Mouse (Mus musculus): ENCODE data around the gene Lhx1. TPM values are rescaled to one million over a fixed set of nuclear protein-coding genes. Genes with fewer than 3 reads are reported as not detected.

Lhx1 gene
- polyA plus RNA-seq, 1 experiment from 2014 or later, result not detected

GRCm38 (mm10) chr11:84496901-84497300 lies 28.4 kb downstream of the Lhx1 start:
- Histone ChIP-seq H3K4me3 (ENCODE audit: low read depth, low read length) (no peak overlapping the region), H3K27ac (replicated peaks) (no peak overlapping the region), H3K27me3 (ENCODE audit: control insufficient read depth, insufficient read depth, low read length) (no peaks in the 10 kb centered on the region), H3K4me1 (replicated peaks; ENCODE audit: control insufficient read depth, insufficient read depth) (no peaks in the 10 kb centered on the region), H3K9me3 (ENCODE audit: control insufficient read depth, low read length) (no peaks in the 10 kb centered on the region), H3K36me3 (ENCODE audit: control insufficient read depth, insufficient read depth, low read length) (peaks cover under 1% of the 10 kb centered on the region; the same call in 1 of the 2 replicates), H3K9ac (ENCODE audit: low read length) (no peak overlapping the region), H3K4me2 (replicated peaks; ENCODE audit: low read depth) (no peak overlapping the region)
- DNase-seq (ENCODE audit: low spot score), result no peak
- ATAC-seq (ENCODE audit: low FRiP score, low TSS enrichment), result no peak
- TF ChIP-seq CTCF (IDR thresholded peaks at IDR 0.05; ENCODE audit: low read depth), result no peak
- no peak for TF ChIP-seq EP300 (optimal IDR thresholded peaks at IDR 0.05)

DNA sequence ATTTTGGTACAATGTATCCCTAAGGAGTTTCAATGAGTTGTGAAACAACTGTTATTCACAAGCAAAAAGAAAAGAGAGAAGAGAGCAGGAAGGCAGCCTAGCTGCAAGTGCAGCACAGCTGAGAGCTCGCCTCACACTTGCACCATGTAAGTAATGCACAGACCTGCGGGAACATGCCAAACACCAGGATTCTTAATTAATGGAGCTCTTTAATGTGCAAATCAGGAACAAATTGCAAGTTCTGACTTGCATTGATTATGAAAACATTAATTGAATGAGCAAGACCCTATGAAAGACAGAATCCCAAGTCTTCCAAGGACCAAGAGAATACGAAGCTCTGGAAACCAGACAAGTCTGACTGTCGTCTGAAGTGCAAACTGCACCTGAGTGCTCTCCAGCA lies 29.6 kb downstream of the Lhx1 start:
- no peak overlapping the region for H3K9ac ChIP-seq (ENCODE audit: low read length)
- no peak overlapping the region for H3K27ac ChIP-seq (replicated peaks)
- DNase-seq (ENCODE audit: low spot score) (no peak), ATAC-seq (ENCODE audit: low FRiP score, low TSS enrichment) (no peak)
- H3K4me3 ChIP-seq (ENCODE audit: low read depth, low read length), result no peak overlapping the region
- no peaks in the 10 kb centered on the region for H3K27me3 ChIP-seq (ENCODE audit: control insufficient read depth, insufficient read depth, low read length)
- H3K4me2 ChIP-seq (replicated peaks; ENCODE audit: low read depth), result no peak overlapping the region
- no peaks in the 10 kb centered on the region for H3K9me3 ChIP-seq (ENCODE audit: control insufficient read depth, low read length)
- H3K4me1 ChIP-seq (replicated peaks; ENCODE audit: control insufficient read depth, insufficient read depth), result no peaks in the 10 kb centered on the region
- H3K36me3 ChIP-seq (ENCODE audit: control insufficient read depth, insufficient read depth, low read length), result peaks cover 5% of the 10 kb centered on the region; the same call in 1 of the 2 replicates
- TF ChIP-seq CTCF (IDR thresholded peaks at IDR 0.05; ENCODE audit: low read depth) (no peak), EP300 (optimal IDR thresholded peaks at IDR 0.05) (no peak)
- WGBS, result 58% methylated on average over 4 of the region's 4 CpGs

DNA sequence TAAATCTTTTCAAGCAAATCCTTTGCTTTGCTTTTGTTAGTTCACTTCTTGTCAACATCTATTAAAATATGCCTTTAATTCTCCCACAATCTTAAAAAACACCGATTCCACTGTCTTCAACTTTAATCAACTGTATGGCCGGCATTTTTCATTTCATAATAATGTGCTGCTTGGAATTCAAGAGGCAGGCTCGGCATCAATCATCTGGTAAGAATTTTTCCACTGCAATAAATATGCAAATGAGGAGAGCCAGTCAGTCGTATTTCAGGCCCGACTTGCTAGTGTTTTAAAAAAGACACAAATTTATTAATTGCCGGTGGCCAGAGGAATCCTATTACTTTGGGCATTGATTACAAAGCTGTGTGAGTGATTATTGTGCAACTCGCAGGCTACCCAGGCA lies 43.7 kb downstream of the Lhx1 start:
- Histone ChIP-seq H3K4me2 (replicated peaks; ENCODE audit: low read depth) (no peak overlapping the region), H3K36me3 (ENCODE audit: control insufficient read depth, insufficient read depth, low read length) (no peaks in the 10 kb centered on the region), H3K9me3 (ENCODE audit: control insufficient read depth, low read length) (no peaks in the 10 kb centered on the region), H3K4me1 (replicated peaks; ENCODE audit: control insufficient read depth, insufficient read depth) (no peaks in the 10 kb centered on the region), H3K27ac (replicated peaks) (no peak overlapping the region), H3K27me3 (ENCODE audit: control insufficient read depth, insufficient read depth, low read length) (no peaks in the 10 kb centered on the region), H3K9ac (ENCODE audit: low read length) (no peak overlapping the region), H3K4me3 (ENCODE audit: low read depth, low read length) (no peak overlapping the region)
- no peak for TF ChIP-seq CTCF (IDR thresholded peaks at IDR 0.05; ENCODE audit: low read depth)
- TF ChIP-seq EP300 (optimal IDR thresholded peaks at IDR 0.05), result no peak
- DNase-seq (ENCODE audit: low spot score) (no peak), ATAC-seq (ENCODE audit: low FRiP score, low TSS enrichment) (no peak)
- WGBS, result 52% methylated on average over 7 of the region's 7 CpGs

DNA sequence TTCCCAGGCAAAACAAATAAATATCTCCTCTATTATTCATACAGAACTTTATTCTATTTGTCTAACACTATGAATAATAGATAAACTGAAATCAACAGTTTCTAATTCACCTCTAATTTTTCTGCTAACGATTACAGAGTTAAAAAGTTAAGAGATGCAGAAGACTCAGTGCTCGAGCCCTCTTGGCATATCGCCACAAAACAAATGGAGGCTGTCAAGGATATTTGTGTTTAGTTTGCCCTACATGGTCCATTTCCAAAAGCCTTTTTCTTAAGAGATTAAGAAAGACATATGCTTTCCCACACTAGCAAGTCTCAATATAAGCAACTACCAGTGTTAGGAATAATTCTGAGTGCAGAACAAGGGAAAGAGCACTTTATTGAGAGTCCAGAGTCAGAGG lies 44.9 kb downstream of the Lhx1 start:
- ATAC-seq (ENCODE audit: low FRiP score, low TSS enrichment), result no peak

DNA sequence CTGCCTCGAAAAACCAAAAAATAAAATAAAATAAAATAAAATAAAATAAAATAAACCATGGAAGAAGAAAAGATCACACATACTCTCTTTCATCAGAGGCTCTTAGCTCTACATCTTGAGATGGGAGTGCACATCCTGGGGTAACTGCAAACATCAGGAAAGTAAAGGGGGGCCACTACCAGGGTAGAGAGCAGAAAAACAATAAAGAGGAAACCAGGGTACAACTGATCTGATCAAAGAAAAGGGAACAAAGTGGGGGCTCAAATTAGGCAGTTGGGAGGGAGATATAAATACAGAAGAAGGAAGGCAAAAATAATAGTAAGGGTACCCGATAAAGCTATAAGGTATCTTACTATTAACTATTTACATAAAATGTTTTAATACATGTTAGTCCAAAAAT lies 48.7 kb downstream of the Lhx1 start:
- WGBS, result 91% methylated on average over 2 of the region's 2 CpGs
- Histone ChIP-seq H3K4me3 (ENCODE audit: low read depth, low read length) (no peak overlapping the region), H3K36me3 (ENCODE audit: control insufficient read depth, insufficient read depth, low read length) (no peaks in the 10 kb centered on the region), H3K27ac (replicated peaks) (no peak overlapping the region), H3K27me3 (ENCODE audit: control insufficient read depth, insufficient read depth, low read length) (no peaks in the 10 kb centered on the region), H3K9me3 (ENCODE audit: control insufficient read depth, low read length) (no peaks in the 10 kb centered on the region), H3K4me2 (replicated peaks; ENCODE audit: low read depth) (no peak overlapping the region), H3K4me1 (replicated peaks; ENCODE audit: control insufficient read depth, insufficient read depth) (no peaks in the 10 kb centered on the region), H3K9ac (ENCODE audit: low read length) (no peak overlapping the region)
- TF ChIP-seq CTCF (IDR thresholded peaks at IDR 0.05; ENCODE audit: low read depth), result no peak
- no peak for TF ChIP-seq EP300 (optimal IDR thresholded peaks at IDR 0.05)
- no peak for ATAC-seq (ENCODE audit: low FRiP score, low TSS enrichment)
- no peak for DNase-seq (ENCODE audit: low spot score)

More for the DNA sequence above, 44.9 kb downstream of the Lhx1 start:
- Histone ChIP-seq H3K4me3 (ENCODE audit: low read depth, low read length) (no peak overlapping the region), H3K4me1 (replicated peaks; ENCODE audit: control insufficient read depth, insufficient read depth) (no peaks in the 10 kb centered on the region), H3K27me3 (ENCODE audit: control insufficient read depth, insufficient read depth, low read length) (no peaks in the 10 kb centered on the region), H3K27ac (replicated peaks) (no peak overlapping the region), H3K36me3 (ENCODE audit: control insufficient read depth, insufficient read depth, low read length) (no peaks in the 10 kb centered on the region), H3K9me3 (ENCODE audit: control insufficient read depth, low read length) (no peaks in the 10 kb centered on the region), H3K9ac (ENCODE audit: low read length) (no peak overlapping the region), H3K4me2 (replicated peaks; ENCODE audit: low read depth) (no peak overlapping the region)
- no peak for DNase-seq (ENCODE audit: low spot score)
- TF ChIP-seq CTCF (IDR thresholded peaks at IDR 0.05; ENCODE audit: low read depth) (no peak), EP300 (optimal IDR thresholded peaks at IDR 0.05) (no peak)
- WGBS, result 25% methylated on average over 3 of the region's 3 CpGs

DNA sequence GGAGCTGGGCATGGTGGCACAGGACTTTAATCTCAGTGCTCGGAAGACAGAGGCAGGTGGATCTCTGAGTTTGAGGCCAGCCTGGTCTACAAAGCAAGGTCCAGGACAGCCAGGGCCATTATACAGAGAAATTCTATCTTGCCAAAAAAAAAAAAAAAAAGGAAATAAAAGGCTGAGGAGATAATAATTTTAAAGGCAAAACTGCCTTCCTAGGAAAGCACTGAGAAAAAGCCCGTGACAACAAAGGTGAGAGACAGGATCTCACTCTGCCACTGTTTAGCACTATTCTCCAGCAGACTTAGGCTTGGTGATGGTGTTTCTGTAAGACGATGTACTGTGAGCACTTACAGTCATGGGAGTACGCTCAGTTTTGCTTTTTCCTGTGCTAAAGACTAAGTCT lies 49.3 kb downstream of the Lhx1 start:
- H3K4me2 ChIP-seq (replicated peaks; ENCODE audit: low read depth), result no peak overlapping the region
- DNase-seq (ENCODE audit: low spot score), result no peak
- ATAC-seq (ENCODE audit: low FRiP score, low TSS enrichment), result no peak

More for the DNA sequence above, 49.3 kb downstream of the Lhx1 start:
- Histone ChIP-seq H3K9ac (ENCODE audit: low read length) (no peak overlapping the region), H3K27ac (replicated peaks) (no peak overlapping the region), H3K27me3 (ENCODE audit: control insufficient read depth, insufficient read depth, low read length) (no peaks in the 10 kb centered on the region), H3K4me3 (ENCODE audit: low read depth, low read length) (no peak overlapping the region), H3K4me1 (replicated peaks; ENCODE audit: control insufficient read depth, insufficient read depth) (no peaks in the 10 kb centered on the region), H3K36me3 (ENCODE audit: control insufficient read depth, insufficient read depth, low read length) (no peaks in the 10 kb centered on the region), H3K9me3 (ENCODE audit: control insufficient read depth, low read length) (no peaks in the 10 kb centered on the region)
- TF ChIP-seq EP300 (optimal IDR thresholded peaks at IDR 0.05) (no peak), CTCF (IDR thresholded peaks at IDR 0.05; ENCODE audit: low read depth) (no peak)
- WGBS, result 92% methylated on average over 4 of the region's 4 CpGs
